Mouse (Mus musculus) granulocyte monocyte progenitor cell, adult 5-6 weeks (primary cell): ENCODE data around the gene Carf. TPM values are rescaled to one million over a fixed set of nuclear protein-coding genes. Genes with fewer than 3 reads are reported as not detected.

Source experiments
- ATAC-seq: replicated peaks from 2 replicates; pipeline ENCODE4 v1.8.0; 2016; ENCODE audit warnings: mild to moderate bottlenecking, moderate TSS enrichment, inconsistent platforms; ENCODE audit not compliant: poor library complexity, severe bottlenecking
- total RNA-seq, 2 experiments: library from RNA; stranded (forward) in 1 of 2; stranded (reverse) in 1 of 2; fragments of 200-712, 200-1000 nt in 1 of 2; fragments of >200 nt in 1 of 2; fragmentation: Nextera tagmentation in 1 of 2; gene quantifications; 2 replicates each; pipeline ENCODE4 v1.2.3; 2014 to 2017

Carf gene
- total RNA-seq (2014; fragmentation: Nextera tagmentation) (10.8 and 14.1 TPM in 2 replicates), total RNA-seq (2017) (5.3 and 13.6 TPM in 2 replicates)

DNA sequence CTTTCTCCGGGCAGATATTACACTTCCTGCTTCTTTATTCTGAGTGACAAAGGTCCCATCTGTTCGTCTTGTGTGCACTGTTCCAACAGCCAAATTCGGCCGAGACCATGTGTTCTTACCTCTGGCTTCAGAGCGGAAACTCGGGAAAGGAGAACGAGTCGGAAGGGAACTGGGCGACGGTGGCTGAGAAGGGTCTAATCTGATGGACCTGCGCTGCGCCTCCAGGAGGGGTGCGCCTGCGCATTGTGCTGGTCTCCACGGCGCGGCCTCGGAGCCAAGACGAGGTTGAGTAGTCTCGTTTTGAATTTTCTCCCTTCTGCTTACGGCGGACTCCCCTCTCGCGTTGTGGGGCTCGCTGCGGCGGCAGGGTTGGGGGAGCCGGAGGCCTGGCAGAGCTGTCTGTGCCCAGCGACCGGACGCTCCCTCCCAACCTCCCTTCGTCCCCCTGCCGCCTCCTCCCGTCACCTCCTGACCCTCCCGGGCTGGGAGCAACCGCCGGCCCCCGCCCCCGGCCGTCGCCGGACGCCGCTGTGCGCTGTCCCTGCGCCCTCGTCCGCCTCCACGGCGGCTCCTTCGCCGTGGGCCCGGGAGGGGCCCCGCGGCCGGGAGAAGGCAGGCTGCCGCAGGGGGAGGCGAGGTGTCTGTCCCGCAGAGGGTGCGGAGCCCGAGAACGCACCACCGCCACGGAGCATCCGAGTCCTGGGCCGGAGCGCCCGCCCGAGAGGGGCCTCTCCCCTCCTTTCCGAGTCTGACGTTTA, at the start of gene Carf, which contains the start of gene Wdr12:
Gene Carf (plus strand): TSS at position 224 of the 758 bp plus-strand sequence.
Gene Wdr12 (minus strand): TSS at position 622 of the 758 bp plus-strand sequence.
- peak; percentile 86 for ATAC-seq

DNA sequence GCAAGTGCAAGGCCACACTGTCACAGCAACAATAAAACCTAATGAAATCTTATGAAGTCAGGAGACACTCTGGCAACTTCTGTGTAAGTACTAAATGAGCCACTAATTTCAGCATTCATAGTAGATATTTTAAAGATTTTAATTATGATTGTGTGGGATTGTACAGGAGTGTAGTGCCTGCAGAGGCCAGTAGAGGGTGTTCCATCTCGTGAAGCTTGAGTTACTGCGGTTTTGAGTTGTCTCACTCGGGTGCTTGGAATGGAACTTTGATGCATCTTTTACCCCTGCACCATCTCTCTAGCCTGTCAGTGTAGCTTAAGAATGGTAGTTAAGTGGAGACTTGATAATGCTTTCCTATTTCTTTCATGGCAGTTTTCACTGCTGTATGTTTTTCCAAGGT, 43.4 kb upstream of the Carf start:
- no peak for ATAC-seq

DNA sequence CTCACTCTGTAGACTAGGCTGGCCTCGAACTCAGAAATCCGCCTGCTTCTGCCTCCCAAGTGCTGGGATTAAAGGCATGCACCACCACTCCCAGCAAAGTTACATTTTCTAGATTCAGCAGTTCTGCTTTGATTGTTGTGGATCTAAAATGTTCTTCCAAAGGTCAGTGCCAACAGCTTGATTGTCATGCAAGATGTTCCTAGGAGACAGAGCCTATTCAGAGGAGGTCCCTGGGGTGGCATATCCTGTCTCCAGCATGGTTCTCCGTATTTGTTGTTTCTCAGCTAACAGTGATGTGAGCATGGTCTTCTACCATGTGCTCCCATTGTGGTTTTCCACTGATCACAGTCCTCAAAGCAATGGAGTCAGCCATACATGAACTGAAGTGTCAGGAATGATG, 41.7 kb upstream of the Carf start:
- no peak for ATAC-seq

DNA sequence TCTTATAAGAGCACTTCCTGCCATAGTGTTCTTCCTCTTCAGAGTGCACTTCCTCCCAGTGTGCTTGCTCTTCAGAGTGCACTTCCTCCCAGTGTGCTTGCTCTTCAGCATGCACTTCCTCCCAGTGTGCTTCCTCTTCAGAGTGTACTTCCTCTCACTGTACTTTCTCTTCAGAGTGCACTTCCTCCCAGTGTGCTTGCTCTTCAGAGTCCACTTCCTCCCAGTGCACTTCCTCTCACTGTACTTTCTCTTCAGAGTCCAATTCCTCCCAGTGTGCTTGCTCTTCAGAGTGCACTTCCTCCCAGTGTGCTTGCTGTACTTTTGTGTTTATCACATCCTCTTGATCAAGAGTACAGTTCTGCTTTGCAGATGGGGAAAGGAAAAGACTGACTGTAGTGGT, 27.3 kb upstream of the Carf start:
- peak; percentile 83 for ATAC-seq

DNA sequence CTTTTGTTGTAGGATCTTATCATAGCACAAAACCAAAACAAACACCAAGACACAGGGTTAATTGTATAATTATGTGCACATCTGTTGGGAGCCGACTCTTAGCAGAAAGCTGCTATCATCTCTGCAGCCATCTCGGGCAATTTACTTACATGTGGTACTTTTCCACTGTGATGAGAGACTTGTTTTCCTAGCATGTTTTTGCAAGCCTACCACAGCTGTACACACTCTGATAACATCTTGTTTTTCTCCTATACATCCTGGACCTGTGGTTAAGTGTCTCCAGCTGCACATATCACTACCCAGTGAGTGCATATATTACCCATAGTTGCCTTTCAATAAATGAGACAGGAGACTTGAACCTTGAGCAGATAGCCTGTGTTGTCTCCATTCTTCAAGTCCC, 23.1 kb upstream of the Carf start:
- ATAC-seq = no peak

DNA sequence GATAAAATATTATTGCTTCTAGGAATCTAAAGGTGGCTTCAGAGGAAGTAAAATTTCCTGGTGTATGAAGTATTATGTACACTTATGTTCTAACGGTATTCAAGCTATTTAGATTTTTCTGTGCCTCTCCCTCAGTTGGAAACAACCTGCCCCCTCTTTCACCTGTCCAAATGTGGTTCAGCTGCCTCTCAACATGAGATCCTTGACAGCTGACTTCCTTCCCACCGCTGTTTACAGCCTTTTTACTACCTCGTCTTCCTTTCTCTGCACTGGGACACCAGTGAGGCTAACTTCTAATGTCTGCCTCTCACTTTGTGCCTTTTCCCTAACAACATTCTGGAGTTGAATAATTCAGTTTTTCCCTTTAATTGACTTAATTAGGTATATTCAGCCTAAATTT, 22.5 kb upstream of the Carf start:
- no peak for ATAC-seq

DNA sequence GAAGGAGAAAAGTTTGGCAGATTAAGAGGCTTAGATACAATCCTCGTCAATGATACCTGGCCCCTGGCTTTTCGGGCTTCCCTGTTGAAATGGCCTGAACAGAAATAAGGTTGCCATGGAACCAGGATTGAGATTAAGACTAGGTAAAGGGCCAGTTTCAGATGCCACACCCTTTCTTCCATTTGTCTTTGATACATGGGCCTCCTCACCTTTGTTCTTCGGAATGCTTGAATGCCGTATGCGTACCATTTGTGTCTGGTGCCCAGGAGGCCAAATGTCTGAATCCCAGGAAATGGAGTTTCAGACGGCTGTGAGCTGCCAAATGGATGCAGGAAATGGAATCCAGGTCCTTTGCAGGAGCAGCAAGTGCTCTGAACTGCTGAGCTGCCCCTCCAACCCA, 21.6 kb upstream of the Carf start:
- ATAC-seq = no peak

DNA sequence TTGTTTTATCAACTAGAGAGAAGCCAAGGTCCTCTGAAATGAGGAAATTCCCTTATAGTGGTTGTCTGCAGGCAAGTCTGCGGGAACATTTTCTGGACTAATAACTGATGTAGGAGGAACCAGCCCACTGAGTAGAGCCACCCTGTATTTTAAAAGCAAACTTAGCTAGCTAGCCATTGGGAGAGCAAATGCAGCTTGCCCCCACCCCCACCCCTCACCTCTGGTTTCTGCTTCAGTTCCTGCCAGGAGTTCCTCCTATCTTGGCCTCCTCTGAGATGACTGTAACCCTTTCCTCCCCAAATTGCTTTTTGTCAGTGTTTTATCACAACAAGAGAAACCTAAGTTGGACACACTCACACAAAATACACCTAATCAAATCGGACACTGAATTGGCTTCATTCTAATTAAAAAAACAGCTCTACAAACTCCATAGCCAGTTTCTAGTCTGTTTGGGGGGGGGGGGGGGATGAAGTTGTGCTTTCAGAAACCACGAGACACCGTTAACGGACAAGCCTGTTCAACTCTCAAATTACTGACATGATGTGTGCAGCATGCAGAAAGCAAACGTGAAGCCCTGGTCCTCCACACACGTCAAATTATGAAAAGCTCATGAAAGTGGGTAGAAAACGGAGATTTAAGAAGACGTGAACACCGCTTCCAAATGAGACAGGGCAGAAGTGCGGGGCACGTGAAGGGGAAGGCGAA, 1.3 kb upstream of the Carf start:
- ATAC-seq = peak; percentile 24; the same call in 1 of the 2 replicates

DNA sequence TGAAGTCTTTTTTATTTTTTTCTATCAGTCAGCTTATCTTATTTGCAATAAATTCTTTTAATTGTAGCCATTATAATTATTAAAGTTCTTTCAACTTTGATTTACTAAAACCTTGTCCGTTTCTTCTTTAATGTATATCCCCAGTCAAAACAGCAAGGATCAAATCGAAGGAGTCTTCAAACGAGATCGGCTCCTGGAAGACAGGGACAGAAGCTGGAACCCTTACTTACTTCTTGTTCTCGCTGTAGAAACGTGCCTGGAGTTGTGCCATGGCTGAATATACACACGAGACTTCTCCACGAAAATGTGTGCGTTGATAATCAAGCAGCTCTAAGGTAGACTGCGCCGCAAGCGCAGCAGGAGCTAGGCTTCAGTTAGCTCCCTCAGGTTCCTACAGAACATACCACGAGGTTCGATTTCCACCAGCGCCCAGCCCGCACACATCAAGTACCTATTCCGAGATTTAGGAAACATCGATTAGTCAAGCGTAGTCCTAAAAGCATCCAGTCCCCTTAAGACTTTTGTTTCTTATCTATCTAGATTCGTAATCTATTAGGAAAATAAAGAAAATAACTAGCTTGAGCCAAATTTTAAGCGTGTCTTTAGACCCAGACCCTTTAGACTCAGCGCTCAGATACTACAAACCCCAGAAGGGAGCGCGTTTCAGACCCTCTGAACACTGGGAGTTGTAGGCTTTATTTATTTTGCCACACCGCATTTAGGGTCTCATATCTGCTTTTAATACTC, 597 bp upstream of the Carf start:
- peak; percentile 72 for ATAC-seq

DNA sequence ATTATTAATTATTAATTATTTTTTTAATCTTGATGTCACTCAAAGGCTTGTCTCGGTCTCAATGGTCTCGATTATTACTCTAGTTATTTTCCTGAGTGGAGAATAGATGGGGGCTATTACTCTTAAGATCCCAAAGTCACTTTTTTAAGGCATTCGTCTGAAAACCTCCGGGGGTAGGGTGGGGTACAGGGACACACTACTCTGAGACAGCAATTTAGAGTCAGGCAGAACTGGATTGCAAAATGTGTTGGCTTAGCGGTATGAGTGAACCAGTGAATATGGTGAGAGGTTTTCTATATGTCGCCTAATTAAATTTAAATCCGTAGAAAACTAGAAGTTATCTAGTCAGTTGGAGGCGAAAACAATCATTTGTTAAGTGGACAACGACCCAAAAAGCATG, 792 bp downstream of the Carf start:
- no peak for ATAC-seq

DNA sequence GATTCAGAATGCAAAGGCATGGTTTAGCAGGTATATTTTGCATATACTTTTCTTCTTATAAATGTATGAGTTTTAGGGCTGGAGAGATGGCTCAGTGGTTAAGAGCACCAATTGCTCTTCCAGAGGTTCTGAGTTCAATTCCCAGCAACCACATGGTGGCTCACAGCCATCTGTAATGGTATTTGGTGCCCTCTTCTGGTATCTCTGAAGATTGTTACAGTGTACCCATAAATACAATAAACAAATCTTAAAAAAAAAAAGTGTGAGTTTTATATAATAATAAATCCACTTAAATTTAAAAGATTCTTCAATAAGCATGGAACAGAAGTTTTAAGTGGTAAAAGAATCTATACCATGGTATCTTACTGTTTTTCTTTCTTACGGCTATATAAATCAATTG, 6.5 kb downstream of the Carf start:
- no peak for ATAC-seq

DNA sequence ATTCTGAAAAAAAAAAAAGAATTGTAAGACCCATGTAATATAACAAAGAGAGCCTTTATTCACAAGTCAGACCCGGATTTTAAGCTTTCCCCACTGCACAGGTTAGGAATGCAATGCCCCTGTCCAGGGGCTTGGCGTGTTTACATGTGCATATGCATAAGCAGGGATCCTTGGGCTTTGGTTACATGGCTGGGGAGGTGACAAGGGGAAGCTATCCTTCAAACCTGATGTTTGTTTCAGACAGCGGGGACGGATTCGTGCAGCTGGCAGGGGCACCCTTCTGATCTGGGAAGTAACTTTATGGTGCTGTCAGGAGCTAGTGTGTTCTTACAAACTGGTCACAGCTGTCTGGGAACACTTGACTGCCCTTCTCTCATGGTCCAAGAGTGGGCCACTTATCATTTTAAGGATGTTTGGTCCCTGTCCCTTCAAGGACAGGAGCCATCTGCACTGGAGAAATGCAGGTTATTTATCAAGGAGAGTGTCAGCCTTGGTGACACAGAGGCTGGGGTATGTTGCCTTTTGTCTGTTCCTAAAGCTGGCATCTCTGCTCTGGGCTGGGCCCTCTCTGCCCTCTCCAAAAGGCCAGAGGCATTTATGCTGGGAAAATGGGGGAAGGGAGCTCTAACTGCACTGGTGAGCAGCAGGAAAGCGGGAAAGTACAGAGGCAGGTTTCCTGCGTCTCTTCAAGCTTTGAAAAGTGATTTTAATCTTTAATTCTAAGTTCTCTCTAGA, 19.8 kb downstream of the Carf start:
- ATAC-seq = no peak

DNA sequence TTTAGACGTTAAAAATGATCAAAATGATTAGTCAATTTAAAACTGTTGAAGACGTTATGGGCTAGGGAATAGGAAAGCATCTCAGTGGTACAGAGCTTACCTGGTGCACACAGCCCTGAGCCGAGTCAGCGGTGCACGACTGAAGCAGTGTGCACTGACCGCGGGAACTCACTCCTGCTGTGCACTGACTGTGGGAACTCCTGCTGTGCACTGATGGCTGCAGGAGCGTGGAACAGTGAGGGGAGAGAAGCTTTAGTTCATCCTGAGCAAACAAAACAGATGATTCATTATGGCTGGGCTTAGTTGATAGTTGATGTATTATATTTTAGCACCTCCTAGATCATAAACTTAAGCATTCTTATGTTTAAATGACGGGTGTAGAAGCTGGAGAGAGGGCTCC, 39.3 kb downstream of the Carf start:
- no peak for ATAC-seq

DNA sequence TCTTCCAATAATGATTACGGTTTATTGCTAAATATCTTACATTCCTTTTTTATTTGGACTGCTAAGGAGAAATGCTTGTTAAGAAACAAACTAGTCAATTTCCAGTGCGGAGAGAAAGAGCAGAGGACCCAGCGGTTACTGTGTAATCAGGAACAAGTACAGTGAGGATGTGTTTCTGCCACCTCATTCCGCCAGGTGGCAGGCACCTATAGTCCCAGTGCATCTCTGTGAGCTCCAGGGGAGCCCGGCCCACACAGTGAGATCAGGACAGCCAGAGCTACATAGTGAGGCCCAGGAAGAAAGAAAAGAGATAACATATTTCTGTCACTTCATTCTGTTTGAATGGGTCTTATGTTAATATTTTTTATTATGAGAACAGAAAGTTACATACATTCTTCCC, 54.7 kb downstream of the Carf start:
- no peak for ATAC-seq

DNA sequence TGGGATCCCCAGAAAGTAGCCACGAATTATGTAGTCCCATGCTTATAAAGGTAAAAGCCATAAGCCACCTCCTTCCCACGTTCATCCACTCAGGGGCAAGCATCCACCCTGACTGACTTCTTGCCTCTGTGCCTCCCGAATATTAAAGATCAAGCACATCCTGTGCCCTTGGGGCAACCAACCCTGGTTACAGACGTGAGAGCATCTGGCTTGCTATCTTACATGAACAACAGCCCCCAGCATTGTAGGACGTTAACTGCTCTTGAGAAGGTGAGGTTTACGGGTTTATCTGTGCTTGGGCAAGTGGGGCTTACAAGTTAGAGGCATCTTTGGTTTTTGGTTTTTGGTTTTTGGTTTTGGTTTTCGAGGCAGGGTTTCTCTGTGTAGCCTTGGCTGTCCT, 58.6 kb downstream of the Carf start:
- ATAC-seq = no peak

DNA sequence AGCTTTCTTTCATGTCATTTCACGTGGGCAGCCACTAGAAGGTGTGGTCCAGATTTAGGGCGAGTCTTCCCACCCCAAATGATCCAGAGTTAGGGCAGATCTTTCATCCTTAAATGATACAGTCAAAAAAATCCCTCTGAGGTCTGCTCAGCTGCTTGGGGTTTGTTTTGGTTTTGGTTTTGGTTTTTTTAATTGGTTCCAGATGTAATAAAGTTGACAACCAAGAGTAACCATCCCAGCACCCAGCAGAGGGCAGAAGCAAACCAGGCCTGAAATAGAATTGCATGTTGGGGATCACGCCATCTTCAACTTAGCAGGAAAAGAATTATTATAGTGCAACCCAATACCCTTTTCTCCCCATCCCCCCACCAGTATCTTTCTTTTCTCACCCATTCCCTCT, 60.4 kb downstream of the Carf start:
- peak; percentile 67 for ATAC-seq

DNA sequence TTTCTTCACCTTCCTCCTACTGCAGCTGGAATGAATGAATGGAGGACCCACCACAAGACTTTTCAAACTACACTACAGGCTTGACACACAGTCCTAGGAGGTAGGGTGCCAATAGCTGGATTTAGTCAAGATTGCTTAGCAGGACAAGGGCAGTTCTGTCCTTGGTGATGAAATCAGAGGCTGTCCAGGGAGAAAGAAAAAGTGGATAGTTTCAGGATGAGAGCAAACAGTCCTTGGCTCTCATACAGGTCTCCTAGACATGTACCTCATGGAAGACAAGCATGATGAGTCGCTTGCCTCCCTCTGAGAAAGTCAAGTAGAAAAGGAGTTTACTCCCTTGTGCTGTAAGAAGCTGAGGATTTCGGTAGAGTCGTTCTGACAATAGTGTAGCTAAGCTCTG, 65.6 kb downstream of the Carf start:
- ATAC-seq = no peak

DNA sequence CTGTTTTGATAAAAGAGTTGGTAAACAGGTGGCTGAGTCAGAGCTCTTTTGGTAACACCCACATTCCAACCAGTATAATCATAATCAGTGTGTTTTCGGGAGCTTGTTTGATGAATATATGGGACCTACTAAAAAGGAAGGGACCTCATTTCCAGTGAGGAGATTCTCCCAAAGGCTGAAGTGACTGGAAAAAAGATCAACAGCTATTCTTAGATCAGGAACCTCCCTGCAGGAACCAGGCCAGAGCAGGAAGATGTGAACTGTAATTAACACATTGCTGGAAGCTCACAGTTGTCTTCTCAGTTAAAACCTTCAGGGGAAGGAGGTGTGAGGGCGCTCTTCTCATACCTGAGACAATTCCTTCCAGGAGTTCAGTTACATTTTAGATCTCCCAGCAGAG, 71.6 kb downstream of the Carf start:
- no peak for ATAC-seq

DNA sequence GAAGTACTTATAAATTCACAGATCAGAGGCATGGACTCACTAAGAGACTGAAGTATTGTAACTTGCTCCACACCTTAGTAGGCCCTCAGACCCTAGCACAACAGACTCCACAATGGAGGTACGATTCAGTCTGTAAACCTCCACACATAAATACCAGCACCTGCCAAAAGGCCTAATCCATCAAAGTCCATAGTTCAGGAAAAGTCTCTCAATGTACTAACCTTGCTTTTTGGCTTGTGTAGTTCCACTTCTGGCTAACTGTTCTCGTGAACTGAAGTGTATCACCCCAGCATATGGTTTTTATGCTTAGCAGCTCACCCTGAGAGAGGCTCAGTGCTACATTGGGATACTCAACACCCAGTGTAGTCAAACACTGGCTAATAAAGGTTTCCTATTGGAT, 72.2 kb downstream of the Carf start:
- ATAC-seq = no peak

DNA sequence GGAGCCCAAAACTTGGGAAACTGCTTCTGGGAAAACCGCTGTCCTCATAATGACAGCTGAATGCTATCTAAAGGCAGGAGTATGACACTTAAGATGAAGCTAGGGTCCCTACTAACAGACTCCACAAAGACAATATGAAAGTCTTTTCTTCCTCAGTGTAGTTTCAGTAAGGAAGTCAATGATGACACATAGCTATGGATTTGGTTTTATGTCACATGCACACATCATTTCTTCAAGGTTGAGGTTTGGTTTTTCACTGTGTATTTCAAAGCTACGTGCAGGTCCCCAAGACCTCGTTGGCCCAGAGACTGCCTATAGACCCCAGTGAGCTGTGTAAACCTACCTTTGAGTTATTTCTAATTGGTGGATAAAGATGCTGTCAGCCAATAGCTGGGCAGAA, 75.1 kb downstream of the Carf start:
- ATAC-seq = peak; percentile 78
